ENCODE assay signal across 15 mouse cellular contexts in the genomic region with DNA sequence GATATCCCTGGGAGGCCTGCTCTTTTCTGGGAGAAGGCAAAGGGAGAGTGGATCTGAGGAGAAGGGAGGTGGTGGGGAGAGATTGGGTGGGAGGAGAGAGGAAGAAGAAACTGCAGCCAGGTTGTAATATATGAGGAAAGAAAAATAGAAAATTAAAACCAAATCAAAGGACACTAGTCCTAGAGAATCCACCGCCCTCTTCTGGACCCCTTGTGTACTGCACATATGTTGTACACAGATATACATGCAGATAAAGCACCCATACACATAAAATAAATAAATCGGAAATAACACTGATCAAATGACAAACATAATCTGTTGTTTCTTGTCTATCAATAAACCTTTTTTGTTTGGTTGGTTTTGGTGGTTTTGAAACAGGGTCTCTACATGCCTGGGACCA. TPM values are rescaled to one million over a fixed set of nuclear protein-coding genes. Genes with fewer than 3 reads are reported as not detected.
DNase-seq lines count a peak whose midpoint lies in the region; ATAC-seq and TF ChIP-seq lines count a peak whose summit lies in the region.
"Had no signal": no experiment of that assay in that cellular context is flagged by ENCODE, and none has a peak within 500 bp of the region (broad histone marks: within the 10 kb centered on the region; RNA-seq: fewer than 3 reads in every experiment).

No protein-coding gene starts in this region.

- no peaks in the 10 kb centered on the region for H3K4me1 ChIP-seq in limb, embryonic 11.5 days (ENCODE audit: control insufficient read depth, insufficient read depth, low read length)
- 0 out of 2 replicates have a peak, but pooled peaks cover 3% of the 10 kb centered on the region for H3K4me1 ChIP-seq in limb, embryonic 10.5 days
- 0 out of 4 replicates have a peak, but pooled peaks cover 0 to 2% of the 10 kb centered on the region in 2 experiments for H3K4me1 ChIP-seq in CH12.LX (ENCODE audit: control insufficient read depth in 1 of 2, insufficient read depth in 2 of 2)
- peaks cover 30% of the 10 kb centered on the region for H3K4me1 ChIP-seq in megakaryocyte, embryonic 14.5 days
- H3K4me1 ChIP-seq: embryonic facial prominence, embryonic 15.5 days had no signal

- H3K9me3 ChIP-seq in limb, embryonic 11.5 days (ENCODE audit: control insufficient read depth, low read length) = no peaks in the 10 kb centered on the region
- H3K9me3 ChIP-seq in limb, embryonic 10.5 days (replicated peaks) = no peaks in the 10 kb centered on the region
- peaks cover 7% of the 10 kb centered on the region for H3K9me3 ChIP-seq in CH12.LX (replicated peaks; ENCODE audit: low read length)
- H3K9me3 ChIP-seq in megakaryocyte, embryonic 14.5 days = 0 out of 2 replicates have a peak, but pooled peaks cover 2% of the 10 kb centered on the region
- H3K9me3 ChIP-seq: embryonic facial prominence, embryonic 15.5 days had no signal

- H3K79me2 ChIP-seq in CH12.LX (replicated peaks; ENCODE audit: control insufficient read depth, extremely low read depth, insufficient read depth, poor library complexity, severe bottlenecking) = no peaks in the 10 kb centered on the region

- no peak overlapping the region for H3K27ac ChIP-seq in limb, embryonic 11.5 days (replicated peaks; ENCODE audit: low read depth, low read length)
- no peak overlapping the region for H3K27ac ChIP-seq in limb, embryonic 10.5 days
- no peak overlapping the region for H3K27ac ChIP-seq in CH12.LX (ENCODE audit: insufficient read depth, low read depth)
- H3K27ac ChIP-seq: embryonic facial prominence, embryonic 15.5 days had no signal

- H3K4me3 ChIP-seq in limb, embryonic 11.5 days (ENCODE audit: low read depth, low read length) = no peak overlapping the region
- no peak overlapping the region for H3K4me3 ChIP-seq in limb, embryonic 10.5 days
- H3K4me3 ChIP-seq in CH12.LX (replicated peaks in 1 of 3; ENCODE audit: low read depth in 2 of 3, low read length in 2 of 3, poor library complexity in 1 of 3) = no peak overlapping the region
- H3K4me3 ChIP-seq in megakaryocyte, embryonic 14.5 days (replicated peaks) = peak overlapping the region; percentile 81
- H3K4me3 ChIP-seq: embryonic facial prominence, embryonic 15.5 days had no signal

- H3K4me2 ChIP-seq in limb, embryonic 11.5 days (ENCODE audit: low read depth, severe bottlenecking) = no peak overlapping the region
- no peak overlapping the region for H3K4me2 ChIP-seq in CH12.LX (ENCODE audit: insufficient read depth, low read depth, poor library complexity, severe bottlenecking)
- H3K4me2 ChIP-seq: embryonic facial prominence, embryonic 15.5 days had no signal

- peak in 1 of 2 experiments; percentile 39; a peak in 2 of 4 replicates for TF ChIP-seq CTCF in CH12.LX (conservative IDR thresholded peaks at IDR 0.05 in 1 of 2, IDR thresholded peaks at IDR 0.05 in 1 of 2; ENCODE audit: low read depth in 2 of 2, low read length in 2 of 2)

- dilution Hi-C loops in CH12.LX (cut with MboI; ENCODE audit: extremely low pct_ligation_motif_present, extremely low pct_unique_long_range_greater_than_20kb, low sequenced_read_pairs) = no loop called here

- in situ Hi-C loops in CH12.LX (cut with MboI; ENCODE audit: low pct_ligation_motif_present, low pct_unique_long_range_greater_than_20kb, low sequenced_read_pairs) = loop anchor here (10.0 to 25.0 kb wide), 2 partner anchors 48 to 175 kb away; no protein-coding TSS in a partner anchor

- WGBS in limb, embryonic 11.5 days = 68% methylated on average over 2 of the region's 2 CpGs
- 66% methylated on average over 2 of the region's 2 CpGs for WGBS in limb, embryonic 10.5 days

- no peaks in the 10 kb centered on the region for H3K36me3 ChIP-seq in limb, embryonic 11.5 days (ENCODE audit: control insufficient read depth, insufficient read depth, low read length)
- no peaks in the 10 kb centered on the region for H3K36me3 ChIP-seq in limb, embryonic 10.5 days
- no peaks in the 10 kb centered on the region for H3K36me3 ChIP-seq in CH12.LX (replicated peaks in 1 of 2; ENCODE audit: control insufficient read depth in 1 of 2, insufficient read depth in 1 of 2, low read length in 1 of 2)
- peaks cover 2% of the 10 kb centered on the region for H3K36me3 ChIP-seq in megakaryocyte, embryonic 14.5 days (replicated peaks; ENCODE audit: low read length)
- H3K36me3 ChIP-seq: embryonic facial prominence, embryonic 15.5 days had no signal

- TF ChIP-seq EP300 in CH12.LX (IDR thresholded peaks at IDR 0.05; ENCODE audit: low read length) = no peak

- H3K27me3 ChIP-seq in limb, embryonic 11.5 days (ENCODE audit: control insufficient read depth, insufficient read depth, low read length) = no peaks in the 10 kb centered on the region
- H3K27me3 ChIP-seq in limb, embryonic 10.5 days (ENCODE audit: low read depth, poor library complexity, severe bottlenecking) = no peaks in the 10 kb centered on the region
- H3K27me3 ChIP-seq in CH12.LX (replicated peaks) = peaks cover 5% of the 10 kb centered on the region
- H3K27me3 ChIP-seq in megakaryocyte, embryonic 14.5 days (replicated peaks) = no peaks in the 10 kb centered on the region
- H3K27me3 ChIP-seq: embryonic facial prominence, embryonic 15.5 days had no signal

- no peak overlapping the region for H3K9ac ChIP-seq in limb, embryonic 11.5 days (ENCODE audit: low read length)
- H3K9ac ChIP-seq in CH12.LX (ENCODE audit: insufficient read depth, low read depth) = no peak overlapping the region
- H3K9ac ChIP-seq: embryonic facial prominence, embryonic 15.5 days had no signal

- TF ChIP-seq POLR2A in CH12.LX (IDR thresholded peaks at IDR 0.05; ENCODE audit: low read depth, low read length) = no peak

- ATAC-seq in limb, embryonic 11.5 days (ENCODE audit: insufficient number of reproducible peaks, low FRiP score, low TSS enrichment, low read depth) = no peak

- DNase-seq in embryo, embryonic 10.5 days (ENCODE audit: low spot score) = peak; percentile 40
- no peak for DNase-seq in embryo, embryonic 10 days (ENCODE audit: low spot score)
- DNase-seq in limb, embryonic 11.5 days (ENCODE audit: low spot score) = peak; percentile 26
- no peak for DNase-seq in limb, embryonic 10.5 days (ENCODE audit: low spot score)
- DNase-seq in CH12.LX (ENCODE audit: extremely low read depth) = peak; percentile 26
- no peak for DNase-seq in urinary bladder, postnatal 14 days (ENCODE audit: low spot score)
- DNase-seq in adrenal gland, postnatal 14 days = no peak
- DNase-seq: cerebellum, adult 11-12 months; heart, postnatal 36 days had no signal

- no peak; the same call in none of the 2 replicates for TF ChIP-seq RAD21 in CH12.LX (IDR thresholded peaks at IDR 0.05; ENCODE audit: low read depth, low read length)

TF ChIP-seq in CH12.LX, 34 proteins besides CTCF, POLR2A, EP300 and RAD21 (continues in another document):
- TF ChIP-seq NRF1 (IDR thresholded peaks at IDR 0.05; ENCODE audit: low read depth, low read length) = no peak
- TF ChIP-seq E2F4 (IDR thresholded peaks at IDR 0.05; ENCODE audit: insufficient replicate concordance, low read depth, low read length) = no peak
- no peak for TF ChIP-seq ZMIZ1 (IDR thresholded peaks at IDR 0.05; ENCODE audit: low read depth, low read length)

RNA-seq across cellular contexts. Expression of a gene that starts 12.0 kb away (rescaled TPM):
- 0.04 and 0.13 TPM in 2 replicates for polyA plus RNA-seq in limb, embryonic 11.5 days (2014; fragmentation: Nextera tagmentation; extraction: Ambion mirVana)
- polyA plus RNA-seq in limb, embryonic 10.5 days (2016; fragmentation: Nextera tagmentation; extraction: Ambion mirVana) = 0.25 and 0.54 TPM in 2 replicates
- 1.3 and 2.4 TPM in 2 replicates for total RNA-seq in CH12.LX (2012; rRNA removed)
- 5.5 and 6.4 TPM in 2 replicates for total RNA-seq in CH12.LX (2014; rRNA removed)
- polyA plus RNA-seq in CH12.LX (2012; ENCODE audit: insufficient read length, low read depth) = 9.8 and 10.2 TPM in 2 replicates
- polyA plus RNA-seq in megakaryocyte, embryonic 14.5 days (2012; ENCODE audit: insufficient read depth, low replicate concordance) = 38.9 and 51.5 TPM in 2 replicates
- total RNA-seq in adrenal gland, postnatal 14 days (2021) = 0.93 and 5.6 TPM in 2 replicates
- polyA plus RNA-seq: kidney, embryonic 14.5 days had no signal

RNA-seq across cellular contexts. Expression of a gene that starts 23.2 kb away (rescaled TPM):
- polyA plus RNA-seq in limb, embryonic 11.5 days (2014; fragmentation: Nextera tagmentation; extraction: Ambion mirVana) = 0.16 and 0.31 TPM in 2 replicates
- polyA plus RNA-seq in limb, embryonic 10.5 days (2016; fragmentation: Nextera tagmentation; extraction: Ambion mirVana) = 0.34 TPM in 1 of 2 replicates, not detected in the other
- total RNA-seq in CH12.LX (2012; rRNA removed) (0.13 TPM in 1 of 2 replicates, not detected in the other), CH12.LX (2014; rRNA removed) (0.22 and 0.55 TPM in 2 replicates)
- 1.1 TPM in 2 replicates for polyA plus RNA-seq in CH12.LX (2012; ENCODE audit: insufficient read length, low read depth)
- polyA plus RNA-seq in megakaryocyte, embryonic 14.5 days (2012; ENCODE audit: insufficient read depth, low replicate concordance) = 3.6 TPM in 1 of 2 replicates, not detected in the other
- 0.89 and 1.8 TPM in 2 replicates for total RNA-seq in adrenal gland, postnatal 14 days (2021)
- total RNA-seq: gastrocnemius, adult 8-10 months; left cerebral cortex, postnatal 36 days had no signal

RNA-seq across cellular contexts. Expression of a gene that starts 28.7 kb away (rescaled TPM):
- polyA plus RNA-seq in limb, embryonic 11.5 days (2014; fragmentation: Nextera tagmentation; extraction: Ambion mirVana) = 0.09 and 0.18 TPM in 2 replicates
- polyA plus RNA-seq in limb, embryonic 10.5 days (2016; fragmentation: Nextera tagmentation; extraction: Ambion mirVana) = 0.09 TPM in 1 of 2 replicates, not detected in the other
- total RNA-seq in CH12.LX (2012; rRNA removed) = 0.08 TPM in 1 of 2 replicates, not detected in the other
- 0.21 and 0.35 TPM in 2 replicates for total RNA-seq in CH12.LX (2014; rRNA removed)
- 1.0 and 1.6 TPM in 2 replicates for polyA plus RNA-seq in CH12.LX (2012; ENCODE audit: insufficient read length, low read depth)
- 0.94 TPM in 1 of 2 replicates, not detected in the other for polyA plus RNA-seq in megakaryocyte, embryonic 14.5 days (2012; ENCODE audit: insufficient read depth, low replicate concordance)
- total RNA-seq in adrenal gland, postnatal 14 days (2021) = 0.19 and 0.45 TPM in 2 replicates
- total RNA-seq: gastrocnemius, adult 8-10 months had no signal
- polyA plus RNA-seq: neural tube, embryonic 11.5 days had no signal

RNA-seq across cellular contexts. Expression of a gene that starts 39.7 kb away (rescaled TPM):
- not detected in 2 replicates for polyA plus RNA-seq in limb, embryonic 11.5 days (2014; fragmentation: Nextera tagmentation; extraction: Ambion mirVana)
- polyA plus RNA-seq in limb, embryonic 10.5 days (2016; fragmentation: Nextera tagmentation; extraction: Ambion mirVana) = 0.14 TPM in 1 of 2 replicates, not detected in the other
- total RNA-seq in CH12.LX (2012; rRNA removed) (not detected in 2 replicates), CH12.LX (2014; rRNA removed) (not detected in 2 replicates)
- polyA plus RNA-seq in CH12.LX (2012; ENCODE audit: insufficient read length, low read depth) = not detected in 2 replicates
- polyA plus RNA-seq in megakaryocyte, embryonic 14.5 days (2012; ENCODE audit: insufficient read depth, low replicate concordance) = 0.12 TPM in 1 of 2 replicates, not detected in the other
- 0.48 TPM in 1 of 2 replicates, not detected in the other for total RNA-seq in adrenal gland, postnatal 14 days (2021)
- total RNA-seq: gastrocnemius, adult 8-10 months; heart, postnatal 36 days had no signal
- polyA plus RNA-seq: embryonic facial prominence, embryonic 15.5 days; kidney, embryonic 14.5 days; neural tube, embryonic 11.5 days had no signal

RNA-seq across cellular contexts. Expression of a gene that starts 54.7 kb away (rescaled TPM):
- 0.13 TPM in 1 of 2 replicates, not detected in the other for polyA plus RNA-seq in limb, embryonic 11.5 days (2014; fragmentation: Nextera tagmentation; extraction: Ambion mirVana)
- 0.05 TPM in 1 of 2 replicates, not detected in the other for polyA plus RNA-seq in limb, embryonic 10.5 days (2016; fragmentation: Nextera tagmentation; extraction: Ambion mirVana)
- 0.08 TPM in 1 of 2 replicates, not detected in the other for total RNA-seq in CH12.LX (2012; rRNA removed)
- total RNA-seq in CH12.LX (2014; rRNA removed) = 0.17 and 0.32 TPM in 2 replicates
- polyA plus RNA-seq in CH12.LX (2012; ENCODE audit: insufficient read length, low read depth) = 0.25 and 0.29 TPM in 2 replicates
- 0.07 TPM in 1 of 2 replicates, not detected in the other for polyA plus RNA-seq in megakaryocyte, embryonic 14.5 days (2012; ENCODE audit: insufficient read depth, low replicate concordance)
- 0.11 TPM in 2 replicates for total RNA-seq in adrenal gland, postnatal 14 days (2021)
- total RNA-seq: gastrocnemius, adult 8-10 months; heart, postnatal 36 days; left cerebral cortex, postnatal 36 days had no signal
- polyA plus RNA-seq: embryonic facial prominence, embryonic 15.5 days; kidney, embryonic 14.5 days had no signal

Comparison
In these comparisons a context has a peak if more than half of its experiments do, and no peak if none do; other contexts are left out.
1. DNase-seq: peak in embryo, embryonic 10.5 days (single experiment), limb, embryonic 11.5 days (single experiment) and CH12.LX (single experiment); none in embryo, embryonic 10 days (single experiment), limb, embryonic 10.5 days (single experiment), urinary bladder, postnatal 14 days (single experiment) and adrenal gland, postnatal 14 days (single experiment).